Mouse (Mus musculus): ENCODE measurements around the gene Hcar2. TPM values are rescaled to one million over a fixed set of nuclear protein-coding genes. Genes with fewer than 3 reads are reported as not detected.

The Hcar2 gene
- total and polyA plus RNA-seq, 3 experiments = 0.29 to 1.8 TPM; not detected in 1

DNA sequence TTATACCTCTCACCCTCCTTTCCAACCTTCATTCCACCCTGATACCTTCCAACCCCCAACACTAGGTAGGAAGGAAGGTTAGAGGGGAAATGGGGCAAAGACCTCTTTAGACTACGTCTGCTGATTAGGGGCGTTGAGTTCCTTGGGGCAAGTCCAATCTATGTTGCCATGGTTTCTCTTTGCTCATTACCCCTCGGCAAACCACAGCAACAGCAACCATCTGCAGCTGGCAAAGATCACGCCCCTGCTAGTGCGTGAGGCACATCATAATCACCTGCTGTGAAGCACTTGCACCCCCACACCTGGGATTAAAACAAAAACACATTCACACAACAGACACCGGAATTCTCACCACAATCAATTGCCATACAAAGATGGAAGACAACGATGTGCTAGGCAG is 42.6 kb downstream of the Hcar2 start:
- intact Hi-C loops (cut with DNase I) = loop anchor here (10.0 kb wide), 1 partner anchor 172 kb away; no protein-coding TSS in a partner anchor
- Histone ChIP-seq H3K27ac (no peak overlapping the region), H3K9ac (ENCODE audit: low read depth, low read length) (no peak overlapping the region)

DNA sequence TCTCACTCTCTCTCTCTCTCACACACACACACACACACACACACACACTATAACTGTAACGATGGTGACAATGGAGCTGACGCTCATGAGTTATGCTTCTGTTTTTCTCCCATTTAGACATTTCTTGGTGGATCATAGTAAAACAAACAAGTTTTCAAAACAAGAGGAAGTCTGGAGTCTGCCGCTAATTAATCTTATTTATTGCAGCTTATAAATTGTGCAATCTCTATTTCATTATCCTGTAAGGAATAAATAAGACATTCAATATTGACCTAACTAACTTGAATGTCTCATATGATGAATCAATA is 44.1 kb downstream of the Hcar2 start:
- Histone ChIP-seq H3K27me3 (ENCODE audit: control insufficient read depth, insufficient read depth, low read length) (no peaks in the 10 kb centered on the region), H3K27ac (no peak overlapping the region), H3K36me3 (ENCODE audit: control insufficient read depth, insufficient read depth, low read length) (no peaks in the 10 kb centered on the region), H3K4me3 (no peak overlapping the region), H3K79me2 (replicated peaks; ENCODE audit: control insufficient read depth, insufficient read depth, low read length) (no peaks in the 10 kb centered on the region), H3K4me1 (ENCODE audit: control insufficient read depth, insufficient read depth, low read length) (no peaks in the 10 kb centered on the region), H3K9ac (ENCODE audit: low read depth, low read length) (no peak overlapping the region)
- intact Hi-C loops (cut with DNase I) = loop anchor here (10.0 kb wide), 1 partner anchor 174 kb away; no protein-coding TSS in a partner anchor
- DNase-seq = no peak
- TF ChIP-seq EP300 (IDR thresholded peaks at IDR 0.05; ENCODE audit: insufficient read depth, low read depth, low read length) (no peak), CTCF (IDR thresholded peaks at IDR 0.05) (no peak), POLR2A (IDR thresholded peaks at IDR 0.05; ENCODE audit: insufficient read depth, low read depth, low read length) (no peak)
- WGBS = 94% methylated on average over 3 of the region's 3 CpGs

More for the DNA sequence above, 42.6 kb downstream of the Hcar2 start:
- DNase-seq = no peak
- WGBS = 72% methylated on average over 7 of the region's 7 CpGs
- Histone ChIP-seq H3K79me2 (replicated peaks; ENCODE audit: control insufficient read depth, insufficient read depth, low read length) (no peaks in the 10 kb centered on the region), H3K4me1 (ENCODE audit: control insufficient read depth, insufficient read depth, low read length) (no peaks in the 10 kb centered on the region), H3K36me3 (ENCODE audit: control insufficient read depth, insufficient read depth, low read length) (no peaks in the 10 kb centered on the region), H3K27me3 (ENCODE audit: control insufficient read depth, insufficient read depth, low read length) (no peaks in the 10 kb centered on the region), H3K4me3 (no peak overlapping the region)
- TF ChIP-seq CTCF (IDR thresholded peaks at IDR 0.05) (no peak), POLR2A (IDR thresholded peaks at IDR 0.05; ENCODE audit: insufficient read depth, low read depth, low read length) (no peak), EP300 (IDR thresholded peaks at IDR 0.05; ENCODE audit: insufficient read depth, low read depth, low read length) (no peak)

- no peaks in the 10 kb centered on the region for H3K36me3 ChIP-seq (ENCODE audit: control insufficient read depth, insufficient read depth, low read length)
- no peaks in the 10 kb centered on the region for H3K27me3 ChIP-seq (ENCODE audit: control insufficient read depth, insufficient read depth, low read length)
- no peaks in the 10 kb centered on the region for H3K4me1 ChIP-seq (ENCODE audit: control insufficient read depth, insufficient read depth, low read length)
- no peak for DNase-seq
- no peak overlapping the region for H3K4me3 ChIP-seq
- no peaks in the 10 kb centered on the region for H3K79me2 ChIP-seq (replicated peaks; ENCODE audit: control insufficient read depth, insufficient read depth, low read length)
- intact Hi-C loops (cut with DNase I) = loop anchor here (10.0 kb wide), 1 partner anchor 174 kb away; no protein-coding TSS in a partner anchor
- H3K9ac ChIP-seq (ENCODE audit: low read depth, low read length) = no peak overlapping the region
- 91% methylated on average over 9 of the region's 9 CpGs for WGBS
- H3K27ac ChIP-seq = no peak overlapping the region
- TF ChIP-seq CTCF (IDR thresholded peaks at IDR 0.05) = 0 out of 2 replicates have a peak, but pooled peaks have one; percentile 14
- no peak for TF ChIP-seq POLR2A (IDR thresholded peaks at IDR 0.05; ENCODE audit: insufficient read depth, low read depth, low read length)
Observed at GRCm38 (mm10) chr5:123820501-123821263, 44.6 kb downstream of the Hcar2 start.

GRCm38 (mm10) chr5:123818941-123819577 is 46.2 kb downstream of the Hcar2 start:
- H3K9ac ChIP-seq (ENCODE audit: low read depth, low read length) = no peak overlapping the region
- DNase-seq = no peak
- intact Hi-C loops (cut with DNase I) = no loop called here
- no peak overlapping the region for H3K27ac ChIP-seq
- no peaks in the 10 kb centered on the region for H3K79me2 ChIP-seq (replicated peaks; ENCODE audit: control insufficient read depth, insufficient read depth, low read length)
- WGBS = 92% methylated on average over 19 of the region's 19 CpGs
- no peaks in the 10 kb centered on the region for H3K36me3 ChIP-seq (ENCODE audit: control insufficient read depth, insufficient read depth, low read length)
- H3K4me3 ChIP-seq = no peak overlapping the region
- H3K27me3 ChIP-seq (ENCODE audit: control insufficient read depth, insufficient read depth, low read length) = no peaks in the 10 kb centered on the region
- H3K4me1 ChIP-seq (ENCODE audit: control insufficient read depth, insufficient read depth, low read length) = no peaks in the 10 kb centered on the region
- TF ChIP-seq CTCF (IDR thresholded peaks at IDR 0.05) = no peak
- no peak for TF ChIP-seq EP300 (IDR thresholded peaks at IDR 0.05; ENCODE audit: insufficient read depth, low read depth, low read length)
- no peak for TF ChIP-seq POLR2A (IDR thresholded peaks at IDR 0.05; ENCODE audit: insufficient read depth, low read depth, low read length)

GRCm38 (mm10) chr5:123816891-123817290 is 48.4 kb downstream of the Hcar2 start:
- Histone ChIP-seq H3K27ac (no peak overlapping the region), H3K27me3 (ENCODE audit: control insufficient read depth, insufficient read depth, low read length) (no peaks in the 10 kb centered on the region), H3K36me3 (ENCODE audit: control insufficient read depth, insufficient read depth, low read length) (no peaks in the 10 kb centered on the region), H3K79me2 (replicated peaks; ENCODE audit: control insufficient read depth, insufficient read depth, low read length) (no peaks in the 10 kb centered on the region), H3K4me3 (no peak overlapping the region), H3K4me1 (ENCODE audit: control insufficient read depth, insufficient read depth, low read length) (no peaks in the 10 kb centered on the region), H3K9ac (ENCODE audit: low read depth, low read length) (no peak overlapping the region)
- intact Hi-C loops (cut with DNase I) = no loop called here
- TF ChIP-seq POLR2A (IDR thresholded peaks at IDR 0.05; ENCODE audit: insufficient read depth, low read depth, low read length) (no peak), EP300 (IDR thresholded peaks at IDR 0.05; ENCODE audit: insufficient read depth, low read depth, low read length) (no peak), CTCF (IDR thresholded peaks at IDR 0.05) (no peak)
- WGBS = 80% methylated on average over 7 of the region's 7 CpGs
- DNase-seq = no peak

Other genes starting within 250 kb of the Hcar2 start
- 100 to 1,000 TPM; 156 to 195 TPM for gene Clip1, start 180.9 kb downstream of the Hcar2 start, total RNA-seq (2021)
- 77.2 and 107 TPM in 2 replicates for gene Clip1, start 180.9 kb downstream of the Hcar2 start, polyA plus RNA-seq (2012; rRNA removed)
- gene Zcchc8, start 144.4 kb downstream of the Hcar2 start, total RNA-seq (2021) = 10 to 100 TPM; 23.2 to 24.9 TPM
- 12.6 and 16.1 TPM in 2 replicates for gene Zcchc8, start 144.4 kb downstream of the Hcar2 start, polyA plus RNA-seq (2012; rRNA removed)
- gene Rsrc2, start 116.1 kb downstream of the Hcar2 start, total RNA-seq (2021) = 10 to 100 TPM; 38.3 to 39.0 TPM
- 11.8 and 17.3 TPM in 2 replicates for gene Rsrc2, start 116.1 kb downstream of the Hcar2 start, polyA plus RNA-seq (2012; rRNA removed)
- gene Kntc1, start 115.8 kb downstream of the Hcar2 start, total RNA-seq (2021) = under 1 TPM; 0.05 to 0.14 TPM
- 0.12 and 0.16 TPM in 2 replicates for gene Kntc1, start 115.8 kb downstream of the Hcar2 start, polyA plus RNA-seq (2012; rRNA removed)
- under 1 TPM; 0.55 to 0.57 TPM for gene Hcar1, start 14.5 kb upstream of the Hcar2 start, total RNA-seq (2021)
- 2.0 and 3.0 TPM in 2 replicates for gene Hcar1, start 14.5 kb upstream of the Hcar2 start, polyA plus RNA-seq (2012; rRNA removed)
- 10 to 100 TPM; 49.6 to 58.8 TPM for gene Denr, start 41.7 kb upstream of the Hcar2 start, total RNA-seq (2021)
- 20.6 and 35.1 TPM in 2 replicates for gene Denr, start 41.7 kb upstream of the Hcar2 start, polyA plus RNA-seq (2012; rRNA removed)
- gene Gm43518, start 61.9 kb upstream of the Hcar2 start, total RNA-seq (2021) = under 1 TPM in 1 of 2 experiments, not detected in 1; 0.47 TPM
- gene Gm43518, start 61.9 kb upstream of the Hcar2 start, polyA plus RNA-seq (2012; rRNA removed) = 1.1 TPM in 1 of 2 replicates, not detected in the other
- 1 to 10 TPM; 1.9 to 2.5 TPM for gene Ccdc62, start 65.2 kb upstream of the Hcar2 start, total RNA-seq (2021)
- gene Ccdc62, start 65.2 kb upstream of the Hcar2 start, polyA plus RNA-seq (2012; rRNA removed) = 2.0 and 3.7 TPM in 2 replicates
- 10 to 100 TPM; 16.3 to 16.7 TPM for gene Hip1r, start 108.1 kb upstream of the Hcar2 start, total RNA-seq (2021)
- 7.0 and 7.9 TPM in 2 replicates for gene Hip1r, start 108.1 kb upstream of the Hcar2 start, polyA plus RNA-seq (2012; rRNA removed)
- gene Vps37b, start 166.8 kb upstream of the Hcar2 start, total RNA-seq (2021) = 10 to 100 TPM; 16.0 to 16.7 TPM
- gene Vps37b, start 166.8 kb upstream of the Hcar2 start, polyA plus RNA-seq (2012; rRNA removed) = 22.7 and 29.4 TPM in 2 replicates
- 1 to 10 TPM; 8.9 to 9.9 TPM for gene Abcb9, start 230.3 kb upstream of the Hcar2 start, total RNA-seq (2021)
- gene Abcb9, start 230.3 kb upstream of the Hcar2 start, polyA plus RNA-seq (2012; rRNA removed) = 7.8 and 10.1 TPM in 2 replicates
- gene Ogfod2, start 246.8 kb upstream of the Hcar2 start, total RNA-seq (2021) = 10 to 100 TPM; 14.6 to 16.4 TPM
- 25.5 and 30.0 TPM in 2 replicates for gene Ogfod2, start 246.8 kb upstream of the Hcar2 start, polyA plus RNA-seq (2012; rRNA removed)

Data from heart, adult 2 months (tissue).